Mouse (Mus musculus) spleen, adult 18-20 months (tissue): ENCODE results near the gene St6galnac3.

Experiments used
- DNase-seq, 2 experiments: peaks; one replicate each; pipeline ENCODE4 v3.0.0; 2022; ENCODE audit warnings: mixed read lengths in 2 of 2

Gene St6galnac3

DNA sequence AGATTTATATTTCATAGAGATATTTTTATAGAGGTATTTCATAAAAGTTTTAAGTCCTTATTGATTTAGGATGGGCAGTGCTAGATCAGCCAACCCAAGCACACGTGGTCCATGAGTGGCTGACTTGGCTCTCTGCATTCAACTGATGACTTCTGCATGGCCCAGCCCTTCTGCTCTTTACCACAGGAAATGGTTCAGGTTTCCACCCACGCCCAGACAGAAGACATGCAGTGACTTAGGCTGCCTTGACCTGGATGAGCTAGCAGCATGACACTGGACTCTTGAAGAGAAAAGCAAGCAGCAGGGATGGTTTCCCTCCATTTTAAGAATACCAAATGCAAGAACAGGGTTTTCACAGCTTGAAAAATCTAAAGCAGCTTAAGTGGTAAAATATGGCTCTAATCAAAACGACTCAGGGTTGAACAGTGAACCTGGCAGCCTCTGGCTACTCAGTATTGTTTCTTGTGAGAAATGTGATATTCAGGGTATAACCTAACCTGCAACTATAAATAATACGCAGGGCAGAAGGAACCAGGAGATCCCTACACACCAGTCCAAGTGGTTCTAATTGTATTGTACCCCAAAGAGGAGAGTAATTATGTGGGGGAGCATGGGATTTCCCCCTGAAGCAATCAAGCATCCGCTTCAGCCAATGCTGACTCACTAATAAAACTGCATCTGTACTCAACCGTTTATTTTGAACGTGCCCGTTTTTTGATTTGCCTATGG is 448.7 kb downstream of the St6galnac3 start:
- DNase-seq: no peak

DNA sequence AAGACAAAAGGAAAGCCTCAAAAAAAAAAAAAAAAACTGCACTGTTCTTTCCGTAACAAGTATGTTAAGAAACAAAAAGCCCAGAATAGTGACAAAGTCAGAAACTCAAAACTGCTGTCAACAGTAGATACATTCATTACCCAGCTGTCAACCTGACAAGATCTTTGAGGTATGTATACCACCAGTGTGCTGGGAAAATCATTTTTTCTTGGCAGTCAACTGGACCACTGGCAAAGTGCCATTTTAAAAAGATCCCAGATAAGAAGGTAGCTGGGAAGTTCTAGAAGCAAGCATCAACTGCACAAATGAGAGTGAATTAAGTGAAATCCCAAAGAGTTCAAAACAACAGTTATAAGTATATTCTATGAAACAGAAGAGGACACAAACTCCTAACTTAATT is 452.7 kb downstream of the St6galnac3 start:
- DNase-seq: no peak

DNA sequence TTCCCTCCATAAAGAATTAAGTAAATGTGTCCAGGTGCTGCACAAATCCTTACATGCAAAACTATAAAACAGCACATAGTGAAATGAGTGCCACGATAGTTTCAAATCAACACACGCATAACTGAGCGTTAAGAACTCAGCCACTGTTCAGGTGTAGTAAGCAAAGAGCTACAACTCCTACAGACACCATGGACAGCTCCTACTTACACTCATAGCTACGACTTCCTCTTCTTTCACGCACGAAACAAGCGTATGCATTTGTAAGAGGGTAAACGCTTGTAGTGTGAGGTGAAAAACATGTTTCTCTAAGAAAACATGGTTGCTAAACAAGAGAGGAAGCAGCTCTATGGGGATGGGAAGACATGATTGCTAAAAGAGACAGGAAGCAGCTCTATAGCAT is 457.6 kb downstream of the St6galnac3 start:
- no peak for DNase-seq

DNA sequence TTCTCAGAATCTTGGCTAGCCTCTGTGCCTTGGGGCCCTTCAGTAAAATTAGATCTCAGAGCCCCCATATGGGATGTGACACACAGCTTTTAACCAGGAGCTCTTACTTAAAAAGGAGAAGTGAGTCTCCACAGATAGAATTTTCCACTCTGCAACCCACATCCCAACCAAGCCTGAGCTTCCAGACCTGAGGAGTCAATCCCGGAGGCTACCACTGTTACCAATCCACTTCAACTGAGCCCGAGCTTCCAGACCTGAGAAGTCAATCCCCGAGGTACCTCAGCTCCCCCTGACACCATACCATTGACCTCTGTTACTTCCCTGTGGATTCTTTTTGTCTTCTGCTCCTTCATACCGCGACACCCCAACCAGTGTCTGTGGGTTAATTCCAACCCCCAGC is 463.0 kb downstream of the St6galnac3 start:
- no peak for DNase-seq

DNA sequence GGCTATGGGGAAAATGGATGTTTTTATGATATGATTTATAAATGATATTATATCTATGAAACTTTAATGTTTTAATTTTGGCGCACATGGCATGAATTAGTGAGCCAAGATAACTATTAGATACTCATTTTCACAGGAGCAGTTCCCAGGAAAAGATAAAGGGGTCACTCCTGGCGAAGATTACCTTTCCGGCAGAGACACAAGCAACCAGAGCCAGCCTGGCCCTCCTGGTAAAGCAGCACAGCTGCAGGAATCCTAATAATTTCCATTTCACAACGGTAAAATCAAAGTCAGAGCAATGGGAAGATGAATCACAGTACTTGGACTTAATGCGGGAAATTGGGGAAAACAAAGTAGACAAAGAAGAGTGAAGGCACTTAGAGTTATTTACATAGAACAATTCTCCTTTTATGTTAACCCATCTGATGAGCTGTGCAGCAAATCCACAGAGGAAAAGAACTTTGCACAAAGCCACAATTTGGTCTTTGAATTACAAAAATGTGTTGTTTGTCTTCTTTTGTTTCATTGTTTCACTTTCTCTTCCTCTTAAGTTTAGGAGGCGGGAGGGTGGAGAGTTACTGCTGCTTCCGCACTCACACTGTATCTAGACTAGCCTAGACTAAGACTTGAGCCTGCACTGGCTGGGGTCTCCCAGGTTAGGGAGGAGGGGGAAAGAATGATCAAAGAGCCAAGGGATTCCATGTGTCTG is 464.6 kb downstream of the St6galnac3 start:
- DNase-seq: no peak

DNA sequence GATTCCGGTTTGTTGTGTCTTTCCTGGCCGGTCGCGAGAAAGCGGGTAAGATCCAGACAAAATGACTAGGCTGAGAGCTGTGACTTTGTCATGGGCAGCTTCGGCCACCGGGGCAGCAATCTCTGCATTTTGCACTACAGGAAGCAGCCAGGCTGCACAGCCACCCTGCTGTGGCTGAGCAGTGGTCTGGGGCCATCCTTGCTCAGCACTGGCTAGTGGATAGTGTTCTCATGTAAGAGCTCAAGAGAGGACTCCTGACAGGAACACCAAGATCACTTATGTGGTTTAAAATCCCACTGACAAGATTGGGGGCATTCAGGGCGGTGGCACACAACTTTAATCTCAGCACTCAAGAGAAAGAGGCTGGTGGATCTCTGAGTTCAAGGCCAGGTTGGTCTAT is 469.1 kb downstream of the St6galnac3 start:
- DNase-seq: no peak

DNA sequence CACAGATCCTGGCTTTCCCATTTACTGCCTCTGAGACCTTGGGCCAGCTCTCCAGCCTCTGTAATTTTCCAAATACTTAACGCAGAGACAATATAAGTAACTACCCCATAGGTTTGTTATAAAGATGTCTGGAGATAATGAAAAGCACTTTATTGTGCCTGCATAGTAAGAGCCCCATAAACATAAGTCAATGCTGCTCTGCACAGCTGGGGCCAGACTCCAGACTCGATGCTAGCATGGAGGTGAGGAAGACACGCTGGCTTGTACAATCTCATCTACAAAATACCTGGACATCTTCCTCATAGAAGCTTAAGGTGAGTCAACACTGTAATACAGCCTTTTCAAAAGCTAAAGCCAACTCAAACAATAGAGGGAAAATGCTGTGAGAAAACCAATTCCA is 473.3 kb downstream of the St6galnac3 start:
- no peak for DNase-seq

DNA sequence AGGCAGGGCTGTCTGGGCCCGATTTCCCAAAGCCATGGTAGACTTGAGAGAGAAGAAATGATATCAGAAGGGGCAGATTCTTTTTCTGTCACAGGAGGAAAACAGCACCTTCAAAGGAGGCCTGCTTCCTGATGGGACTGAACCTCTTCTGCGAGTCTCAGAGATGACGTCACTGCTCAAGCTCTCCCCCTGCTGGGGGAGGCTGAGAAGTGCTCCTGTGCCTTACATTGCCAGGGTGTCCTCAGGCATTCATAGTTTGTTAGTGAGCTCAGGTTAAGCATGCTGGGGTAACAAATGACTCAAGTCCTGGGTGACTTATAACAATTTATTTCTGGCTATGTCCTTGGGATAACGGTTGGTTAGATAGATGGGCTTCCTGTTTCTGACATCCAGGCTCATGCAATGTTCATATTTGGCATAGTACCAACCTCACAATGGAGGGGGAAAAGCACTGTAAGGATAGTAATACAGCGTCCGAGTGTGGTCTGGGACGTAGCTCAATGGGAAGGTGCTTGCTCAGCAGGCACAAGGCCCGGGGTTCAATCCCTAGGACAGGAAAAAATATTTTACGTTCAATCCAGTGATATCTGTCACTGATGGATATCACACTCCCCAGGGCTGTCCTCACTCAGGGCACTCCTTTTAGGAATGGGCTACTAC is 474.2 kb downstream of the St6galnac3 start:
- DNase-seq: peak; percentile 71 to 82

DNA sequence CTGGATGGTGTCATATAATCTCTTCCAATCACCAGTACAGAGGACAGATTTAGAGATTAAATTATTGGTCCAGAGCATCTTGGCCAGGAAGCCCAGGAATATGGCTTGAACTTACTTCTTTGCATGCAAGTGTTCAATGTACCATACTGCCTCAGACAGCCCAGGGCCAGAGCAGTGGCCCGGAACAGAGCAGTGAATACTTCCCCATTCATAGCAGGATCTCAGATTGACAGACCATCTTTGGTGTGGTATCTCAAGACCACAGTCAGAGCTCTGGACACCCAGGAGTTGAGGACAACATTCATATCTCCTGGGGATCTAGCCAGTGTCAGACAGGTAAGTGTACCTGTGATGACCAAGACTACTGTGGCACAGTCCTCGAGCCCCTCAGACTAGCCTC is 476.1 kb downstream of the St6galnac3 start:
- peak in 1 of 2 experiments; percentile 17 for DNase-seq

DNA sequence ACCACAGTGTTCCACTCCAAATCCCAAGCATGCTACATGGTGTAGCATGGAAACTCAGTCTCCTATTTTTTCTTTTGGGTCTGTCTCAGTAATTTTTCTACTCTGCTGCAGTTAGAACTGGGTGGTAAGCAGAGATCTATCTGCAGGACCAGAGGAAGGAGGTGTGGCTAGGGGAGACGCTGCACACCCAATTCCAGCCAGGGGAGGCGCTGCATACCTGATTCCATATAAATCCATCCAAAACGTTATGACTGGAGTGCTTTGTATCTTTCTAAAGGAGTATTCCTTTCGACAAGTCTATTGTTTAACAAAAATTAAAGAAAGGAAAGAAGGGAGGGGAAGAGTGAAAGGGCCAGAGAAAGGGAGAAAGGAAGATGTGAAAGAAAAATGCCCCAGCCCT is 476.9 kb downstream of the St6galnac3 start:
- no peak for DNase-seq

DNA sequence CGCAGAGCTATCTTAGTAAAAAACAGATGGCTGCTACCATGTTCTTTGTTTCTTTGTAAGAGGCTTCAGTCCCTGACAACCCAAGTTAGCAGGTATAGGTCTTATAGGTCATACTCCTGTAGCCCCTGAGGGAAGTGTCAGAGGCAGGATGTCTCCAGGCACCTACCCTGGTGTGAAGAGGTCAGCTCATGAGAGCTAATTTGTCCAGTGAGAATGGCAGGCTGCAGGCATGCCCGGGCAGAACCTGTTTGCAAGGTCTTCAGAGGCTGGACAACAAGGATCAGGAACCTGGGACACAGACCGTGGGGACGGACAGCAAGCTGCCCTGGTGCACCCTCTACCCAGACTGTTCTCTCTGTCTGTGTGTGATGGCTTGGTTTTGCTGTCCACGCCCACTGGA is 482.4 kb downstream of the St6galnac3 start:
- DNase-seq: no peak

DNA sequence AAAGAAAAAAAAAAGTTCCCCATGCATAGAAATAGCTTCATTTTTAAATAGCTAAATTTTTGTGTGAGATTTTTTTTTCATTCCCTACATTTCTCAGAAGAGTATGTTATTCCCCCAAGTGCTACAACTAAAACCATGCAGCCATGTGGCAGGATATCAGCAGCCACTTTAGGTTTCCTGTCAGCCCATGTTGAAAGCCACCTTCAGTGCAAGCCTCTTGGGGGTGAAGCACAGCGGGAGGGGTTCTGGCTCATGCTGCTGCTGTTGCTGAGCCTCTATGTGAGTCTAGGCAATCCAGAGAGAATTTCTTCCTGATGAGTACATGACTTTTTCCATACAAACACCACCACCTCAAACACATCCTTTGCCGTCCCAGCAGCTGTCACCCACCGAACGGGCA is 483.8 kb downstream of the St6galnac3 start:
- no peak for DNase-seq

DNA sequence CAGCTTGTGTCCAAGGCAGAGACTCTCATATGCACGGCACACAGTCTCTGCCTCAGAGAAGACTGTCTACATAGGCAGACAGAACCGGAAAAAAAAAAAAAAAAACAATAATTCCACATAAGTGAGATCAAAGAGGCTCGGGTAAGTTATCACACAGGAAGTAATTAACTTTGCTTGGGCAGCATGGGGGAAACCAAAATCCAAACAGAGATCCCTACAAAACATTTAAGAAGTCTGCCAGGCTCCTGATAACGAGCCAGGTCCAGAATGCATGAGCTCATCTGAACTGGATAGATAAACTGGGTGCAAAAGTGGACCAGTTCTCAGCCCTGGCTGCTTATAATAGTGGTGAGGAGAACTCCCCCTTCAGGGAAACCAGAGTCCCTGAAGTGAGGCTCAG is 484.6 kb downstream of the St6galnac3 start:
- no peak for DNase-seq

DNA sequence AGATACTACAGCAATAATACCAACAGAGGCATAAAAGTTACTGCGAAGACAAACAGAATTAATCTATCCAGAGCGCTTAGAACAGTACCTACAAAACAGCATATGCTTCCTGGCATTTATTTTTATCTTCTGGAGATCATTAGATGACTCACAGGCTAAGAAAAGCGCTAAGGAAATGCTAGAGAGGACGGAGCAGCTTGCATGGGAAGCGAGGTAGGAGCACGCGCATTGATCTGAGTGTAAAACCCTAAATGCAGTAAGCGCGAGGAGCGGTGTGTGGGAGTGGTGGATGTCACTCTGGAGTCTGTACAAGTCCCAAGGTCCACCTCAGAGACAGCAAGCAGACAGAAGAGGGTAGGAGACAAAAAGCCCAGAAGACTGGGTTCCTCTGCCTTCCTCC is 486.6 kb downstream of the St6galnac3 start:
- no peak for DNase-seq

DNA sequence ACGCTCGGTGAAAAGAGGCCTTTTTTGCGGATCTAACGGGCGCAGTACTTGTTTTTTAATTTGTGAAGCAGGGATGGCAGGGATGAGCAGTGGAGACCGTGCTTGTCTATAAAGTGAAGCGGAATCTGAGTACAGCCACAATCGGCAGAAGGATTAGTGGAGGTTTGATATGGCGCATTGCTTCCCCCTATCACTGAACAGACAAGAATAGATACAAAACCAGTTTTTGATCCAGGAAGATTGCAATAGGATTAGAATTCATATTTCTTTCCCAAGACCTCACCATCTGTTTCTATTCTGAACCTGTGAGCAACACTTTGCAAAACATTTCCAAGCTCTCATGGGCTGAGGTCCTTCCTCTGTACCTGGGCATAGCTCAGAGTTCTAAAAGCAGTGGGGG is 488.7 kb downstream of the St6galnac3 start:
- DNase-seq: no peak

DNA sequence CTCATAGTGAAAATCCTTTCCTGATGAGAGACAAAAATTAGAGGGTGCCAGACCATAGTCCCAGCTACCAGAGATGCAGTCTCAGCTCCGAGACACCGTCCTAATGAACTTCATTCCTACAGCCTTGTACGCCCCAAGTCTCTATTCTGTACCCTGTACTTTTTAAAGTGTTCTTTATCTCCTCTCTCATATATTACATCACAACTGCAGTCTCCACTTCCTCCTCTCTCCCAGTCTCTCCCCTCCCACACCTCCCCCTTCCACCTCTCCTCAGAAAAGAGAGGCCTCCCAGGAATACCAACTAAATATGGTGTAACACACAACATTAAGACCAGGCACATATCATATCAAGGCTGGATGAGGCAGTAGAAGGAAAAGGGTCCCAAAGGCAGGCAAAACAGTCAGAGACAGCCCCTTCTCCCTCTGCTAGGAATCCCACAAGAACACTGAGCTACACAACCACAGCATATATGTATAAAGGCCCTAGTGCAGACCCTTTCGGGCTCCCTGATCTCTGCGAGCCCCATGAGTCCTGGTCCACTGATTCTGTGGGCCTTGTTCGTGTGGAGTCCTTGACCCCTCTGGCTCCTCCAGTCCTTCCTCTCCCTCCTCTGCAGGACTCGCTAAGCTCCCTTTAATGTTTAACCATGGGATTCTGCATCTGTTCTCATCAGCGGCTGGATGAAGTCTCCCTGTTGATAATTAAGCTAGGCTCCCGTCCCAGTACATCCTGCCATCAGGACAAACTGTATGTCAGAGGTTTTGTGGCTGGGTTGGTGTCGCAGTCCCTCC is 502.2 kb downstream of the St6galnac3 start:
- no peak for DNase-seq

DNA sequence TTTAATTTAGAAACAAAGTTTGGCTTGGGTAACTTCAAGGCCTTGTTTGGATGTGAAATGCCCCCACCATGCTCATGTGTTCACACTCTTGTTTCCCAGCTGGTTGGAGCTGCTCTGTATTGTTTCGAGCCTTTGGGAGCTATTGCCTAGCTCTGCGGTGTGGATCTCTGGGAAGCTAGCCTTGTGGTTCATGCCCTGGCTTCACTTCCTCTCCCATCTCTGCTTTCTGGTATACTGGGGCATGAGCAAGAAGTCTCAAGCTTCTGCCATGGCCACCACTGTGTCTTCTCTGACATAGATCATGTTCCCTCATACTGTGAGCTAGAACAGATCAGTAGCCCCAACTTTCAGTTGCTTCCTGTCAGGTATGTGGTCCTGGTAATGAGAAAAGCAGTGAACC is 505.6 kb downstream of the St6galnac3 start:
- DNase-seq: no peak

DNA sequence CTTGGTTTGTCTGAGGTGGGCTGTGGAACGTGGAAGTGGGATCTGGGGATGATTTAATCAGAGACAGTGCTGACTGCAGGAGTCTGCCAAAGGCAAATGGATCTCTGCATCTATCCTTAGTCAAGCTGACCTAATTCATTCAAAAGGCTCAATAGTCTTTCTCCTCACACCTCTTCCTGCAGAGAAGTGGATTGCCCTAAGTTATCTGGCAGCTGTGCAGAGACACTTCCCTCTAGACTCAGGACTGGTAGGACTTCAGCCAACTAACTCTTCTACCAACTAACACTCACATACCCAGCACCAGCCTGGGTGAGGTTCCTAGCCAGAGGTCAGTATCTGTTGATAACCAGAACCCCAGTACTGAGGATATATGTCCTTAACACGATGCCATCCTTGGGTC is 516.8 kb downstream of the St6galnac3 start:
- DNase-seq: no peak

DNA sequence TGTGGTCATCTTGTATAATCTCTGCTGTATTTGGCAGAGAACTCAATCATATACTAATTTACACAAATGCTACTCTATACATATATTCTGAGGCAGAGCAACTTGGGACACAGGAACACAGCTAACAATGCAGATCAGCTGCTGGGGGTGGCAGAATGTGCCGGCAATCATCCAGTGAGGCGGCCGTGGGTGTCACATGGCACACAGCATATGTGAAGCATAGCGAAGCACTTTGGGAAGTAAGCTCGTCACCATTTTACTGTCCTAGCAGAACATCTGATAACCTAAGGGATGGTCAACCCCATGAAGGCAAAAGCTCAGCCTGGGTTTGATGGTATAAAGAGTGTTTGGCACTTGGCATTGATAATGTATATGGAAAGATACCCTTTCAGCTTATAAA is 520.9 kb downstream of the St6galnac3 start:
- no peak for DNase-seq

DNA sequence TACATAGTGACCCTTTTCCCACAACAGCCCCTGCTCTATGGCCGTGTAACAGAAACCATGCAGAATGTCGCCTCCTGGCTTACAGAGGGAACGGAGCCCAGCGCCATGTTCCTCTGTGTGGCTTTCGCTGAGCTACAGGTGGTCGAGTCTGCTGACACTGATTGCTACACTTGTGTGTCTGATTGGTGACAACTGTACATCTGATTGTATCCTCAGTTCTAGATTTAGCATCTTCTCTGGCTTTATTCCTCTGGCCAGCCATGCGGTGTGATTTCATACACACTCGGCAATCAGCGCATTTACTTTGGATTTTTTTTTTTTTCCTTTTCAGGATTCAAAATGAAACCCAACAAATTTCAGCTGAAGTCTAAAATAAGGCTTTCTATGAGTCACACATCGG is 523.1 kb downstream of the St6galnac3 start:
- DNase-seq: no peak

DNA sequence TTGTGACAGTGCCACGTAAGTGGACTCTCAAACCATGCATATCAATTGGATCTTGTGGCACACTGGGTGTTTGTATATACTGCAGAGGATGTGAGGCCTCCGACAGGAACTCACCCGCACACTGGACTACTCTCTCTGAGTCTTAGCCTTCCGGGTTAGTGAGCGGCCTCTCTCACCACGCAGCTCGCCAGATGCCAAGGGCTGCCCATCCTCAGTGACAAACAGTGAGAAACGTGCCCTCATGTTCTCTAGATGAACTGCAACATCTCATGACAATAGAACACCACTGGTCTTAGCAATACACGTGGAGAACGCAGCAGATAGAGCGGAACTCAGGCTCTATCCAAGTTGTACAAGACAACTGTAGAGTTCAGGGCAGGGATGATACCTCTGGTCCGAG is 524.2 kb downstream of the St6galnac3 start:
- no peak for DNase-seq

DNA sequence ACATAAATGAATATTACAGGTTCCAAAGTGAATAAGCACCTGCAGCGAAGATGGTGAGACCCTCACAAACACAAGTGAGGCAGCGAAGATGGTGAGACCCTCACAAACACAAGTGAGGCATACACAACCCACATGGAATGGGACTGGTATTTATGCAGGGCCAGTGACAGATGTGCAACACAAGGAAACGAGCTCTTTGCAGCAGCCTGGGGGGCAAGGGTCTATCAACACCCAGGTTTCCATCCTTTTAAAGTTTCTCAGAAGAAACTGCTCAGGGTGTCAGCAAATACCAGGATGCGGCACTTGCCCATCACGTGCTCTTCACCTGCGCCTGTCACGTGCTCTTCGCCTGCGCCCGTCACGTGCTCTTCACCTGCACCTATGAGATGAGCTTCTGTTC is 524.9 kb downstream of the St6galnac3 start:
- no peak for DNase-seq

DNA sequence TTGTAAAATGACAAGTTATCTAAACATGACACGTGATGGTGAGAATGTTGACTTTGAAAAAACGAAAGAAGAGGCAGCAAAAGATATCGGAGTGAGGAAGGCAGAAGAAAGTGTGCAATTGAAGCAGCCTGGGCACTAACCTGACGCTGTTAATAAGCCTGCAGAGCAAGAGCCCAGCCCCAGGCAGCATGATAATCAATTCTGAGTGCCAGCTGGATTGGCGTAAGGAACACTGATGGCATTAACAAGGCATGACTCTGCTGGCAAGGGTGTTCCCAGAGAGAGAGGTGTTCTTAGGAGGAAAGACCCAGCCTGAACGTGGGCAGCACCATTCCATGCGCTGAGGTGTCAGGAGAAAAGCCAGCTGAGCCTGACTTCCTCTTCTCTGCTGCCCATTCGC is 525.7 kb downstream of the St6galnac3 start:
- no peak for DNase-seq
